Mouse (Mus musculus) spleen, adult 10 weeks (tissue): ENCODE results near the gene Ephb1. TPM values are rescaled to one million over a fixed set of nuclear protein-coding genes. Genes with fewer than 3 reads are reported as not detected.

Experiments
- polyA plus RNA-seq: library from polyadenylated mRNA; stranded (reverse); fragments of 350-450 nt; fragmentation: Illumina TruSeq; extraction: RNeasy Lipid Tissue Mini Kit (QIAGEN cat#74804); gene quantifications from one replicate; pipeline ENCODE4 v1.2.3, GENCODE M21; 2015; ENCODE audit warnings: low replicate concordance; ENCODE audit not compliant: insufficient read depth

Gene Ephb1
- polyA plus RNA-seq = 0.44 TPM

DNA sequence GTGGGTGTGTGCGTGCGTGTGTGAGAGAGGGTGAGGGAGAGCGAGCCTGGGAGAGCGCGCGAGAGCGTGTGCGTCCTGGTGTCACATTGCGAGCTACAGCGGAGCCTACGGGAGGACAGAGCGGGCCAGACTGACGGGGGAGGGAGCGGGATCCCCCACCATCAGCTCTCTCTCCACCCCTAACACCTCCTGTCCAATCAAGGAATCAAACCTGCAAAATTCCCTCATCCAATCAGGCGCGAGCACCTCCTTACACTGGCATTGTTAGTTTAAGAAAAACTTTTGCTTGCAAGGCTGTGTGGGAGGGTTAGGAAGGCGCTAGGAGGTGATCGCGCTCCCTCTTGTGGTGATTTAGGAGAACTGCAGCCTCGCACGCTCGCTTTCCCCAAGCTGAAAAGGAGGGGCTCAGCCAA is at the start of gene Ephb1:
Gene Ephb1, minus strand, starts transcription at position 133 of the 413 bp plus-strand sequence.

Other genes starting within 250 kb of the Ephb1 start
- 0.26 TPM for gene Ky, start 151.1 kb upstream of the Ephb1 start, polyA plus RNA-seq